Mouse (Mus musculus) G1E-ER4 (cell line): ENCODE data around the gene Cbr2. TPM values are rescaled to one million over a fixed set of nuclear protein-coding genes. Genes with fewer than 3 reads are reported as not detected.

Experiments used
- GATA1 ChIP-seq: IDR thresholded peaks from one replicate; pipeline ENCODE4 v1.8.0; 2012; ENCODE audit warnings: low read length, inconsistent platforms
- polyA plus RNA-seq: library from polyadenylated mRNA; stranded (reverse); fragments of >175 nt; gene quantifications from 2 replicates; pipeline ENCODE4 v1.2.3, GENCODE M21; 2012

Gene Cbr2
- polyA plus RNA-seq, 1 experiment: not detected

- no peak for TF ChIP-seq GATA1
These were observed 1.6 kb upstream of the Cbr2 start for GRCm38 (mm10) chr11:120733521-120733920.

- TF ChIP-seq GATA1: no peak
These were observed 519 bp downstream of the Cbr2 start for GRCm38 (mm10) chr11:120731395-120731794.

DNA sequence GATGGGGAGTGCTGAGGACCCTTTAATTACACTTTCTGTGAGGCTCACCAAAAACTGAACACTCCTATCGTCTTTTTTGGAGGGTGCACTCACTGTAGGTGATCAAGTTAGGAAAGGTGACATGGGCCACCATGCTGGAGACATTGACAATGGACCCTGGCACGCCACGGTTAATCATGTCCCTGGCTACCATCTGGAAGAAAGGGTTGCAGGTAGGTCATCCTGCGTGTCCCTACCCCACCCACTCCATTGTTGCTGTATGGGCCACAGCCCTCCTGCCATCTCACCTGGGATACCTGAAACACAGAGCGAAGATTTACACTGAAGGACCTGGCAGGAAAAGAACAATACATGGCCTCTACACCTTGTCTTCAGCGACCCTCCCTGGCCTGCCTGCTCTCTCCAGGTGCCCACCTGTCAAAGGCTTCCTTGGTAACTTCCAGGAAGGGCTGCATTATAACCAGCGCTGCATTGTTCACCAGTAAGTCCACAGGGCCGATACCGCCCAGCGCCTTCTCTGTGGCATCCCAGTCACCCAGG is 1.5 kb downstream of the Cbr2 start:
- no peak for TF ChIP-seq GATA1

DNA sequence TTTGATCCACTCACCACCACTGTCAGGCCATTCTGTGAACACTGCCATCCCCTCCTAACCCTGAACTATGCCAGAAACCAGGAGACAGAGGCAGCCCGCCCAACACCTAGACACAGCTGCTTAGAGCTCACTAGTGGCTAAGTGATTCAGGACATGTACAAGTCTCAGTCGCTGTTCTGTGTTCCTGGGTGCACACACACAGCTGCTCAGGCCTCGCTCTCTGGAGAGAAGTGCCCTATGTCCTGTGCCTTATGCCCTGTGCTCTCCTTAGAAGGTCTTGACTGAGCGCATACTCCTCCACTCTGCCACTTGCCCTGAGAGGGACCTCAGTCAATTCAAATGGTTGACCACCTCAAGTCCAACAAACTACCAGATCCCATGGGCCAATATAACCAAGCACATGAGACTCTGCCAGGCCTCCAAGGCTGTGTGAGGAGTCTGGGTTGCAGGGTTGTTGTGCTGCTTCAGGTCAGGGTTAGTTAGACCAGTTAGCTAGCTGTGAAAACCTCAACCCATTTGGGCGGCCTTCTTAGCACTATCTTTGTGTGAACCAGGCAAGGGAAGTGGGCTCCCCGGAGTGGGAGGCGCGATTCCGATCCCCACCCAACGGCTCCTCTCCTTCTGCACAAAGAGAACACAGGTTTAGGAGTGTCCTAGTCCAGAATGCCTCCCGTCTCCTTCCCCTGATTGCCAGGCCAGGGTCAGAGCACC is 3.2 kb downstream of the Cbr2 start:
- TF ChIP-seq GATA1: no peak

DNA sequence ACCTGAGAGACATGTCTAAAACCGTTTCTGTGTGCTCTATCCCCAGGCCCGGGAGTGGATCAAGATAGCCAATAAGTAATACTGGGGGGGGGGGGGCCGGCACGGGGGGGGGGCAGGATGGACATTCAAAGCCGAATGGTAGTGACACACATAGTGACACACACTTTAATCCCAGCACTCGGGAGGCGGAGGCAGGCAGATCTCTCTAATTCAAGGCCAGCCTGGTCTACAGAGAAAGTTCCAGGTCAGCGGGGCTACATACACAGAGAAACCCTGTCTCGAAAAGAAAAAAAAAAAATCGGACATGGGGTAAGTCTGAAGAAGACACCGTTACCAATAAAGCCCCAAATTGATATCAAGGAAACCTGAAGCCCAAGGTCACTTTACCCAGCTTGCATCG is 4.3 kb downstream of the Cbr2 start:
- TF ChIP-seq GATA1: no peak

DNA sequence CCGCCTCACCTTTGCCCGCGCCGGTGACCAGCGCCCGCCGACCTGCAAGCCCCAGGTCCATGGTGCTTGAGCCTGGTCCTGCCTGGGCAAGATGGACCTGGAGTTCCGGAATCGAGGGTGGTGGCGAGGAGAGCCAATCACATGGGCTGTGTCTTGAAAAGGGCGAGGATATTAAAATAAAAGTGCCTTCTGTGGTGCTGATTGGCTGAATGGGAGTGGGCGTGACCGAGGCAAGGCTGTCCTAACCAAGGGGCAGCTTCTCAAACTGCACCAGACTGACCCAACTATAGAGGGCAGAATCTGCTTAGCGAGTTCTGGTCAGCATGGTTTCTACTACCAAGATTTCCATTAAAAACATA is 4.8 kb downstream of the Cbr2 start, which contains the start of gene Dcxr:
Gene Dcxr, minus strand, starts transcription at position 113 of the 359 bp plus-strand sequence.
- no peak for TF ChIP-seq GATA1

DNA sequence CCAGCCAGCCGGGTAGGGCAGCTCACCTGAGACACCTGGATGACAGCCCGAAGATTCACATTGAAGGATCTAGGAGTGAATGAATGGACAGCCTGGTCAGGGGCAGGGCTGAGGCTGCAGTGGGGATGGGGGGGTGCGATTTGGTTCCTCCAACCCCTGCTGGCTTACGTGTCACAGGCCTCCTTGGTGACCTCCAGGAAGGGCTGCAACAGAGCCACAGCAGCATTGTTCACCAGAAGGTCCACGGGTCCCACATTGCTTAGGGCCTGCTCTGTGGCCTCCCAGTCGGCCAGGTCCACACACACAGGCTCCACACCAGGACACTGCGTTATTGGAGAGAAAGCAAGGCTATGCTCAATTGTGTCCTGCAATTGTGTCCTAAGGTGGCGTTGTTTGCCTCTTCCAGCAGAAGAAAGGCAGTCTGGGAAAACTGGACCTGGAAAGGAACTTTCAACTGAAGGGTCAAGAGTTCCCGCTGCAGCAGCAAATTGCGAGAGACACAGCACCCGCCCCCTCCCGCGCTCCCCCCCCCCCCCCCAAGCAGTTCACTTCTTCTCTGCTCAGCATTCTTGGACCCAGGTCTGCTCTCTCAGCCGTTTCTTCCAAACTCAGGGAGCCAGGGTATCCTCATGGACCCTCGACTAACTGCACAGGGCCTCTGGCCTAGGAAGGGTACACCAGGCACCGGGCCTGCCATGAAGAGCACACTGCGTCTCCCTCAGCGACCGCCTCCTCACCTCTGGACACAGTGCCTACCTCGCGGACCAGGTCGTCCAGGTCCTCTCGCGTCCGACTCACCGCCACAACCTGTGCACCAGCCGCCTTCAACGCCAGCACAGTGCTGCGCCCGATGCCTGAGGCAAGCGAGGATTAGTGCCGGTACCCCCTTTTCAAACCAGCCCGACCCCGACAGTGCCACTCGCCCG is 5.4 kb downstream of the Cbr2 start:
- no peak for TF ChIP-seq GATA1

GRCm38 (mm10) chr11:120723509-120723908 is 8.4 kb downstream of the Cbr2 start:
- TF ChIP-seq GATA1: no peak

- TF ChIP-seq GATA1: no peak
These were observed 9.0 kb downstream of the Cbr2 start for GRCm38 (mm10) chr11:120722761-120723382.

GRCm38 (mm10) chr11:120722067-120722630 is 9.8 kb downstream of the Cbr2 start:
- no peak for TF ChIP-seq GATA1

GRCm38 (mm10) chr11:120721124-120722066 is 10.5 kb downstream of the Cbr2 start, which contains the start of gene Rac3:
Rac3 (plus strand) TSS chr11:120721470.
- TF ChIP-seq GATA1: no peak

GRCm38 (mm10) chr11:120720450-120720849 is 11.5 kb downstream of the Cbr2 start:
- no peak for TF ChIP-seq GATA1

- TF ChIP-seq GATA1: no peak
These were observed 12.0 kb downstream of the Cbr2 start for GRCm38 (mm10) chr11:120719841-120720376.

GRCm38 (mm10) chr11:120719242-120719641 is 12.7 kb downstream of the Cbr2 start:
- no peak for TF ChIP-seq GATA1
